Mouse (Mus musculus): ENCODE results near the gene Hspe1. TPM values are rescaled to one million over a fixed set of nuclear protein-coding genes. Genes with fewer than 3 reads are reported as not detected.

Gene Hspe1
- polyA plus RNA-seq (2014; fragmentation: Illumina TruSeq; extraction: RNeasy Lipid Tissue Mini Kit (QIAGEN cat#74804); ENCODE audit: insufficient read depth, low read depth, low replicate concordance) = 181 TPM

GRCm38 (mm10) chr1:55087932-55088610, at the start of gene Hspe1, which contains the start of gene Hspd1:
Hspe1 (plus strand) TSS chr1:55088132.
Hspd1 (minus strand) TSS chr1:55088243.

GRCm38 (mm10) chr1:55052355-55052953, 35.5 kb upstream of the Hspe1 start, which contains the start of gene Coq10b:
Coq10b (plus strand) TSS chr1:55052770.

GRCm38 (mm10) chr1:55130943-55131401, 43.0 kb downstream of the Hspe1 start, which contains the start of gene Mob4:
Mob4 (plus strand) TSS chr1:55131231.

Other genes starting within 250 kb of the Hspe1 start
- gene Ankrd44, start 161.7 kb upstream of the Hspe1 start, polyA plus RNA-seq (2014; fragmentation: Illumina TruSeq; extraction: RNeasy Lipid Tissue Mini Kit (QIAGEN cat#74804); ENCODE audit: insufficient read depth, low read depth, low replicate concordance) = 31.1 TPM
- gene Sf3b1, start 60.7 kb upstream of the Hspe1 start, polyA plus RNA-seq (2014; fragmentation: Illumina TruSeq; extraction: RNeasy Lipid Tissue Mini Kit (QIAGEN cat#74804); ENCODE audit: insufficient read depth, low read depth, low replicate concordance) = 55.3 TPM
- 37.8 TPM for gene Coq10b, start 35.4 kb upstream of the Hspe1 start, polyA plus RNA-seq (2014; fragmentation: Illumina TruSeq; extraction: RNeasy Lipid Tissue Mini Kit (QIAGEN cat#74804); ENCODE audit: insufficient read depth, low read depth, low replicate concordance)
- 88.3 TPM for gene Hspd1, start 111 bp downstream of the Hspe1 start, polyA plus RNA-seq (2014; fragmentation: Illumina TruSeq; extraction: RNeasy Lipid Tissue Mini Kit (QIAGEN cat#74804); ENCODE audit: insufficient read depth, low read depth, low replicate concordance)
- gene Mob4, start 43.1 kb downstream of the Hspe1 start, polyA plus RNA-seq (2014; fragmentation: Illumina TruSeq; extraction: RNeasy Lipid Tissue Mini Kit (QIAGEN cat#74804); ENCODE audit: insufficient read depth, low read depth, low replicate concordance) = 40.1 TPM
- gene Rftn2, start 138.7 kb downstream of the Hspe1 start, polyA plus RNA-seq (2014; fragmentation: Illumina TruSeq; extraction: RNeasy Lipid Tissue Mini Kit (QIAGEN cat#74804); ENCODE audit: insufficient read depth, low read depth, low replicate concordance) = 13.3 TPM
- gene Mars2, start 149.0 kb downstream of the Hspe1 start, polyA plus RNA-seq (2014; fragmentation: Illumina TruSeq; extraction: RNeasy Lipid Tissue Mini Kit (QIAGEN cat#74804); ENCODE audit: insufficient read depth, low read depth, low replicate concordance) = 0.95 TPM

All from lung, adult 10 weeks (tissue).